Mouse (Mus musculus): ENCODE measurements around the gene Cdhr2. TPM values are rescaled to one million over a fixed set of nuclear protein-coding genes. Genes with fewer than 3 reads are reported as not detected.

Gene Cdhr2
- polyA plus RNA-seq, 1 experiment, result 0.01 TPM

DNA sequence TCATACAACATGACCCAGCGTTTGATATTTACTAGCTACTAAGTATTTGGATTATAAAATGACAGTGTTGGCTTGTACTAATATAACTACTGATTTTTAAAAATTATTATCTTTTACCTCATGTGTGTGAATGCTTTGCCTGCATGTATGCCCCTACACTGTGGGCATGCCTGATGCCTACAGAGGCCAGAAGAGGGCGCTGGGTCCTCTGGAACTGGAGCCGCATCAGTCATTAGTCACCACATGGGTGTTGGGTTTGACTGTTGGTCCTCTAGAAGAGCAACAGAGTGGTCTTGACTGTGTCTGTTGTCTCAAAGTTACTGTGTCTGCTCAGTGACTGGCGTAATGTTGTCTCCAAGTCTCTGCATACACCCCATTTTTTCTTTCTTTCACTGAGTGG lies 13.1 kb downstream of the Cdhr2 start:
- Histone ChIP-seq H3K79me3 (ENCODE audit: low read depth) (no peaks in the 10 kb centered on the region), H3K36me3 (ENCODE audit: control insufficient read depth, insufficient read depth) (no peaks in the 10 kb centered on the region), H3K79me2 (ENCODE audit: control insufficient read depth, insufficient read depth) (no peaks in the 10 kb centered on the region), H3K4me3 (ENCODE audit: insufficient read depth, poor library complexity, severe bottlenecking) (no peak overlapping the region), H3K27me3 (ENCODE audit: control insufficient read depth, insufficient read depth, insufficient read length) (peaks cover 33% of the 10 kb centered on the region), H3ac (ENCODE audit: control insufficient read depth, insufficient read length, low read depth) (no peak overlapping the region)
- TF ChIP-seq MYOG (IDR thresholded peaks at IDR 0.05; ENCODE audit: control insufficient read depth, extremely low read depth, insufficient read length) (no peak), FOSL1 (IDR thresholded peaks at IDR 0.05; ENCODE audit: insufficient read depth, low read length, poor library complexity, severe bottlenecking) (no peak), CTCF (IDR thresholded peaks at IDR 0.05; ENCODE audit: control insufficient read depth, insufficient read depth, insufficient read length) (no peak), CEBPB (IDR thresholded peaks at IDR 0.05; ENCODE audit: low read depth) (no peak), MAX (IDR thresholded peaks at IDR 0.05) (no peak), USF1 (IDR thresholded peaks at IDR 0.05; ENCODE audit: low read depth) (no peak), MYOD1 (IDR thresholded peaks at IDR 0.05; ENCODE audit: control insufficient read depth, insufficient read length, low read depth) (no peak)

DNA sequence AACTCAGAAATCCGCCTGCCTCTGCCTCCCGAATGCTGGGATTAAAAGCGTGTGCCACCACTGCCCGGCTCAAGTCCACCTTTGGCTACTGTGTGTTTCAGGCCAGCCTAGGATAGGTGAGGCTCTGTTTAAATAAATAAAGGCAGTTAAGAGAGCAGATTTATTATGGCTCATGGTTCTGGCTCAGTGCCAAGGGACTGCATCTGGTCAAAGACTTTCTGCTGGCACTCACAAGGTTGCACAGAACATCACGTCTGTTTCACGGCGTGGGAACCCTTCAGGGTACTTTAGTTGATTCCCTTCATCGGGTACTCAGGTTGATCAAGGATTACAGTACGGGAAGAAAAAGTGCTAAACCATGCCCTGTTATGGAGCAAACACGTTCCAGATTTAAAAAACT lies 13.7 kb downstream of the Cdhr2 start:
- H3K79me3 ChIP-seq (ENCODE audit: low read depth), result no peaks in the 10 kb centered on the region
- no peaks in the 10 kb centered on the region for H3K79me2 ChIP-seq (ENCODE audit: control insufficient read depth, insufficient read depth)
- H3K36me3 ChIP-seq (ENCODE audit: control insufficient read depth, insufficient read depth), result no peaks in the 10 kb centered on the region
- H3ac ChIP-seq (ENCODE audit: control insufficient read depth, insufficient read length, low read depth), result no peak overlapping the region
- H3K4me3 ChIP-seq (ENCODE audit: insufficient read depth, poor library complexity, severe bottlenecking), result no peak overlapping the region
- peaks cover 38% of the 10 kb centered on the region for H3K27me3 ChIP-seq (ENCODE audit: control insufficient read depth, insufficient read depth, insufficient read length)
- no peak for TF ChIP-seq CTCF (IDR thresholded peaks at IDR 0.05; ENCODE audit: control insufficient read depth, insufficient read depth, insufficient read length)
- TF ChIP-seq USF1 (IDR thresholded peaks at IDR 0.05; ENCODE audit: low read depth), result no peak
- TF ChIP-seq MYOG (IDR thresholded peaks at IDR 0.05; ENCODE audit: control insufficient read depth, extremely low read depth, insufficient read length), result no peak
- no peak for TF ChIP-seq MAX (IDR thresholded peaks at IDR 0.05)
- no peak for TF ChIP-seq CEBPB (IDR thresholded peaks at IDR 0.05; ENCODE audit: low read depth)
- TF ChIP-seq MYOD1 (IDR thresholded peaks at IDR 0.05; ENCODE audit: control insufficient read depth, insufficient read length, low read depth), result no peak
- no peak for TF ChIP-seq FOSL1 (IDR thresholded peaks at IDR 0.05; ENCODE audit: insufficient read depth, low read length, poor library complexity, severe bottlenecking)

DNA sequence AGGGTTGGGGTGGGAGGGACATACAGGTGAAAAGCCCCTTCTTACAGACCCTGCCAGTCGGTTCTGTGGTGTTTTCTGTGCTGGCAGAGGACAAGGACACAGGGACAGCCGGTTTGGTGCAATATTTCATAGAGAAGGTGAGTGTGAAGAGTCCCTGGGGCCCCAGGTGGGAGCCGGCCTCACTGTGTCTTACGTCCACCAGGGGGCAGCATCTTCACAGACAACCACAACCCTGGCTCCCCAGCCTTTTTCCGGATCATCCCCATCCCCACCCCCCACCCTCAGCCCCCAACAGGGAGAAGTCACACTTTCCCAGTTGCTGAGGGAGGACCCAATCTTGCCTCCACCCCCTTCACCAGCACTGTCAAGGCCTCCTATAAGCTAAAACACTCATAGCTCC lies 15.7 kb downstream of the Cdhr2 start:
- Histone ChIP-seq H3K36me3 (ENCODE audit: control insufficient read depth, insufficient read depth) (no peaks in the 10 kb centered on the region), H3K4me3 (ENCODE audit: insufficient read depth, poor library complexity, severe bottlenecking) (no peak overlapping the region), H3K79me2 (ENCODE audit: control insufficient read depth, insufficient read depth) (no peaks in the 10 kb centered on the region), H3ac (ENCODE audit: control insufficient read depth, insufficient read length, low read depth) (no peak overlapping the region), H3K27me3 (ENCODE audit: control insufficient read depth, insufficient read depth, insufficient read length) (peaks cover 43% of the 10 kb centered on the region), H3K79me3 (ENCODE audit: low read depth) (no peaks in the 10 kb centered on the region)
- peak; percentile 55 for TF ChIP-seq CTCF (IDR thresholded peaks at IDR 0.05; ENCODE audit: control insufficient read depth, insufficient read depth, insufficient read length)
- no peak for TF ChIP-seq MAX (IDR thresholded peaks at IDR 0.05)

DNA sequence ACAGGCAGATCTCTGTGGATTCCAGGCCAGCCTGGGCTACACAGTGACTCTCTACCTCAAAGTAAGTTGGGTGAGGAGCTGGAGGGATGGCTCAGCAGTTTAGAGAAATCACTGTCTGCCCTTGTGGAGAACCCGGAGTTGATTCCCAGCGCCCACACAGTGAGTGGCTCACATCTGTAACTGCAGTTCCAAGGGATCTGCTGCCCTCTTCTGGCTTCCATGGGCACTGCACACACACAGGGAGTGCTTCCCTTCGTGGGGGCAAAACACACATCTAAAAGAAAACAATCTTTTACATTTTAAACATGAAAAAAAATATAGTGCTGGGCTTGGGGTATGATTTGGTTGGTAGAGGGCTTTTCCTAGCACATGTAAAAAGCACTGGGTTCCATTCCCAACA lies 21.9 kb downstream of the Cdhr2 start:
- TF ChIP-seq USF1 (IDR thresholded peaks at IDR 0.05; ENCODE audit: low read depth) (no peak), FOSL1 (IDR thresholded peaks at IDR 0.05; ENCODE audit: insufficient read depth, low read length, poor library complexity, severe bottlenecking) (no peak), CTCF (IDR thresholded peaks at IDR 0.05; ENCODE audit: control insufficient read depth, insufficient read depth, insufficient read length) (no peak), MAX (IDR thresholded peaks at IDR 0.05) (no peak), CEBPB (IDR thresholded peaks at IDR 0.05; ENCODE audit: low read depth) (no peak), MYOG (IDR thresholded peaks at IDR 0.05; ENCODE audit: control insufficient read depth, extremely low read depth, insufficient read length) (no peak), MYOD1 (IDR thresholded peaks at IDR 0.05; ENCODE audit: control insufficient read depth, insufficient read length, low read depth) (no peak)
- H3K79me3 ChIP-seq (ENCODE audit: low read depth), result no peaks in the 10 kb centered on the region

DNA sequence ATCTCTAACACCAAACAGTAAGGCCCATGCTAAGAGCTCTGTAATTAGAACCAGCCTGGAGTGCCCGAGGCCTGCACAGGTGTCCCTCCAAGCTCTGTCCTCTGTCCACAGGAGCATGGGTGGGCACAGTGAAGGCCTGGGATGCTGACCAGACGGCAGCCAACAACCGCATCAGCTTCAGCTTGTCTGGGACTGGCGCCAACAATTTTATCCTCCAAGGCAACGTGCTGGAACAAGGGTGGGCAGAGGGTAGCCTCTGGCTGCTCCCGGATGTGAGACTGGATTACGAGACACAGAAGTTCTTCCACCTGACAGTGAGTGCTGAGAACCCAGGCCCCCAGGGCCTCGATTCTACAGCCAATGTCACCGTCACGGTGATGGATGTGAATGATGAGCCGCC lies 24.9 kb downstream of the Cdhr2 start:
- H3K4me3 ChIP-seq (ENCODE audit: insufficient read depth, poor library complexity, severe bottlenecking), result no peak overlapping the region
- H3K27me3 ChIP-seq (ENCODE audit: control insufficient read depth, insufficient read depth, insufficient read length), result peaks cover 39% of the 10 kb centered on the region
- no peaks in the 10 kb centered on the region for H3K79me2 ChIP-seq (ENCODE audit: control insufficient read depth, insufficient read depth)
- H3ac ChIP-seq (ENCODE audit: control insufficient read depth, insufficient read length, low read depth), result no peak overlapping the region
- no peak for TF ChIP-seq USF1 (IDR thresholded peaks at IDR 0.05; ENCODE audit: low read depth)
- no peak for TF ChIP-seq CEBPB (IDR thresholded peaks at IDR 0.05; ENCODE audit: low read depth)
- TF ChIP-seq MYOG (IDR thresholded peaks at IDR 0.05; ENCODE audit: control insufficient read depth, extremely low read depth, insufficient read length), result no peak
- no peak for TF ChIP-seq MYOD1 (IDR thresholded peaks at IDR 0.05; ENCODE audit: control insufficient read depth, insufficient read length, low read depth)
- no peak for TF ChIP-seq CTCF (IDR thresholded peaks at IDR 0.05; ENCODE audit: control insufficient read depth, insufficient read depth, insufficient read length)
- TF ChIP-seq MAX (IDR thresholded peaks at IDR 0.05), result no peak
- no peak for TF ChIP-seq FOSL1 (IDR thresholded peaks at IDR 0.05; ENCODE audit: insufficient read depth, low read length, poor library complexity, severe bottlenecking)
- no peaks in the 10 kb centered on the region for H3K79me3 ChIP-seq (ENCODE audit: low read depth)
- no peaks in the 10 kb centered on the region for H3K36me3 ChIP-seq (ENCODE audit: control insufficient read depth, insufficient read depth)

More for the DNA sequence above, 21.9 kb downstream of the Cdhr2 start:
- Histone ChIP-seq H3K79me2 (ENCODE audit: control insufficient read depth, insufficient read depth) (no peaks in the 10 kb centered on the region), H3K27me3 (ENCODE audit: control insufficient read depth, insufficient read depth, insufficient read length) (peaks cover 49% of the 10 kb centered on the region), H3K4me3 (ENCODE audit: insufficient read depth, poor library complexity, severe bottlenecking) (no peak overlapping the region), H3ac (ENCODE audit: control insufficient read depth, insufficient read length, low read depth) (no peak overlapping the region), H3K36me3 (ENCODE audit: control insufficient read depth, insufficient read depth) (no peaks in the 10 kb centered on the region)

DNA sequence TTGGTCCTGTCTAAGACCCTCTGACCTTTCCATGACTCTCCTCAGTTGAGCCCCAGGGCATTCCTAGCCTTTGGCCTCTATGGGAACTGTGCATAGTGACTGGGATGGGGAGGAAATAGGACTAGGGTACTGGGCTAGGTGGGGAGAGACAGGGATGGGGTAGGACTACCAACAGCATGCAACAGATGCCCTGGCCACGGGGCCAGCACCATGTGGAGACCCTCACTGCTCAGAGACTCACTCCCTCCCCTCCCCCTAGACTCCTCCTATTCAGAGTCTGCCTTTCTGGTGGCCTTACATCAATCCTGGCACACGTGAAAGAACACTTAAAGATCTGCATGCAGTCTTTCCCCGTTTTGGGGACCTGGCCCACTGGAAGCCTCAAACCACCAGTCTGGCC lies 35.7 kb downstream of the Cdhr2 start:
- Histone ChIP-seq H3ac (ENCODE audit: control insufficient read depth, insufficient read length, low read depth) (no peak overlapping the region), H3K79me3 (ENCODE audit: low read depth) (no peaks in the 10 kb centered on the region), H3K27me3 (ENCODE audit: control insufficient read depth, insufficient read depth, insufficient read length) (peaks cover 79% of the 10 kb centered on the region), H3K36me3 (ENCODE audit: control insufficient read depth, insufficient read depth) (no peaks in the 10 kb centered on the region), H3K4me3 (ENCODE audit: insufficient read depth, poor library complexity, severe bottlenecking) (no peak overlapping the region), H3K79me2 (ENCODE audit: control insufficient read depth, insufficient read depth) (no peaks in the 10 kb centered on the region)
- TF ChIP-seq USF1 (IDR thresholded peaks at IDR 0.05; ENCODE audit: low read depth), result no peak
- TF ChIP-seq FOSL1 (IDR thresholded peaks at IDR 0.05; ENCODE audit: insufficient read depth, low read length, poor library complexity, severe bottlenecking), result no peak
- TF ChIP-seq CEBPB (IDR thresholded peaks at IDR 0.05; ENCODE audit: low read depth), result no peak
- no peak for TF ChIP-seq MAX (IDR thresholded peaks at IDR 0.05)
- TF ChIP-seq MYOD1 (IDR thresholded peaks at IDR 0.05; ENCODE audit: control insufficient read depth, insufficient read length, low read depth), result no peak
- TF ChIP-seq CTCF (IDR thresholded peaks at IDR 0.05; ENCODE audit: control insufficient read depth, insufficient read depth, insufficient read length), result no peak
- no peak for TF ChIP-seq MYOG (IDR thresholded peaks at IDR 0.05; ENCODE audit: control insufficient read depth, extremely low read depth, insufficient read length)
